Mouse (Mus musculus) liver, embryonic 15.5 days (tissue): ENCODE measurements around the gene Parp3. TPM values are rescaled to one million over a fixed set of nuclear protein-coding genes. Genes with fewer than 3 reads are reported as not detected.
A peak's percentile ranks its signal among the peaks of the same experiment; 100 is the strongest.

Experiments used
- ATAC-seq: fragments of 200-750 bp; cut with Nextera tagmentation; 2 replicates; pipeline ENCODE4 v1.8.0; 2017; ENCODE audit warnings: moderate number of reproducible peaks, mild to moderate bottlenecking, moderate library complexity; ENCODE audit not compliant: insufficient read depth
- H3K27ac ChIP-seq: fragments of 300-500 bp; sonication (generic); replicated peaks from 2 replicates; pipeline ENCODE4 v1.5.1; 2015; ENCODE audit warnings: mild to moderate bottlenecking, inconsistent platforms
- H3K27me3 ChIP-seq: fragments of 300-500 bp; sonication (generic); 2 replicates; pipeline ENCODE4 v1.6.1; 2015; ENCODE audit warnings: mild to moderate bottlenecking, inconsistent platforms
- H3K36me3 ChIP-seq: fragments of 300-500 bp; sonication (generic); replicated peaks from 2 replicates; pipeline ENCODE4 v1.6.1; 2015; ENCODE audit warnings: moderate library complexity, mild to moderate bottlenecking, inconsistent platforms
- H3K4me1 ChIP-seq: fragments of 300-500 bp; sonication (generic); replicated peaks from 2 replicates; pipeline ENCODE4 v1.6.1; 2015; ENCODE audit warnings: inconsistent platforms
- H3K4me2 ChIP-seq: fragments of 300-500 bp; sonication (generic); 2 replicates; pipeline ENCODE4 v1.6.1; 2015; ENCODE audit warnings: moderate library complexity, mild to moderate bottlenecking, inconsistent platforms
- H3K4me3 ChIP-seq: fragments of 300-500 bp; sonication (generic); replicated peaks from 2 replicates; pipeline ENCODE4 v1.5.1; 2015; ENCODE audit warnings: mild to moderate bottlenecking, inconsistent platforms
- H3K9ac ChIP-seq: fragments of 300-500 bp; sonication (generic); 2 replicates; pipeline ENCODE4 v1.6.1; 2015; ENCODE audit warnings: moderate library complexity, mild to moderate bottlenecking, inconsistent platforms
- H3K9me3 ChIP-seq: fragments of 300-500 bp; sonication (generic); replicated peaks from 2 replicates; pipeline ENCODE4 v1.6.1; 2016; ENCODE audit warnings: inconsistent platforms
- WGBS: fragments of 180-500 bp; shearing (Covaris S2); methylation state at CpG from one replicate; pipeline ENCODE4 v1.1.7; 2015; ENCODE audit warnings: mixed read lengths; ENCODE audit not compliant: insufficient replicate concordance; 5-methylcytosine and 5-hydroxymethylcytosine counted together
- polyA plus RNA-seq: library from polyadenylated mRNA; unstranded; fragments of >200 nt; fragmentation: Nextera tagmentation; extraction: Ambion mirVana; gene quantifications from 2 replicates; pipeline ENCODE4 v1.2.1, GENCODE M21; 2015

Parp3 gene
- polyA plus RNA-seq, 1 experiment from 2014 or later = 1.4 TPM

- Histone ChIP-seq H3K27ac (no peak within 1 kb of the TSS), H3K4me3 (peak within 1 kb of the TSS; percentile 50), H3K9ac (no peak within 1 kb of the TSS), H3K4me1 (peaks cover 12% of the 10 kb centered on the region), H3K36me3 (no peaks in the 10 kb centered on the region), H3K9me3 (no peaks in the 10 kb centered on the region), H3K4me2 (peak within 1 kb of the TSS; percentile 72), H3K27me3 (peaks cover 43% of the 10 kb centered on the region)
- no peak for ATAC-seq
- 26% methylated on average over 26 of the region's 26 CpGs for WGBS
These were observed 11.1 kb downstream of the Parp3 start, which contains the start of gene Gpr62 for GRCm38 (mm10) chr9:106465571-106466200. Gene Gpr62, minus strand, starts transcription at chr9:106465938.

- H3K27me3 ChIP-seq = peaks cover 43% of the 10 kb centered on the region
- H3K4me1 ChIP-seq = peaks cover 12% of the 10 kb centered on the region
- no peak overlapping the region for H3K27ac ChIP-seq
- WGBS = 3% methylated on average over 98 of the region's 99 CpGs
- no peak overlapping the region for H3K9ac ChIP-seq
- H3K36me3 ChIP-seq = no peaks in the 10 kb centered on the region
- H3K9me3 ChIP-seq = no peaks in the 10 kb centered on the region
- peak overlapping the region; percentile 50 for H3K4me3 ChIP-seq
- H3K4me2 ChIP-seq = peak overlapping the region; percentile 72
- ATAC-seq = peak; percentile 32
These were observed 11.8 kb downstream of the Parp3 start for GRCm38 (mm10) chr9:106464751-106465541.

- no peak overlapping the region for H3K9ac ChIP-seq
- H3K4me1 ChIP-seq = peaks cover 5% of the 10 kb centered on the region
- H3K9me3 ChIP-seq = no peaks in the 10 kb centered on the region
- WGBS = 77% methylated on average over 21 of the region's 21 CpGs
- H3K4me2 ChIP-seq = no peak overlapping the region
- peaks cover 43% of the 10 kb centered on the region for H3K27me3 ChIP-seq
- no peaks in the 10 kb centered on the region for H3K36me3 ChIP-seq
- no peak overlapping the region for H3K4me3 ChIP-seq
- H3K27ac ChIP-seq = no peak overlapping the region
- no peak for ATAC-seq
These were observed 13.4 kb downstream of the Parp3 start for GRCm38 (mm10) chr9:106463122-106464063.

- Histone ChIP-seq H3K4me1 (peaks cover 5% of the 10 kb centered on the region), H3K27me3 (peaks cover 43% of the 10 kb centered on the region), H3K9me3 (no peaks in the 10 kb centered on the region), H3K4me2 (no peak overlapping the region), H3K27ac (no peak overlapping the region), H3K36me3 (no peaks in the 10 kb centered on the region), H3K4me3 (no peak overlapping the region), H3K9ac (no peak overlapping the region)
- WGBS = 80% methylated on average over 12 of the region's 12 CpGs
- ATAC-seq = no peak
These were observed 14.3 kb downstream of the Parp3 start for GRCm38 (mm10) chr9:106462430-106462800.

- WGBS = 66% methylated on average over 16 of the region's 16 CpGs
These were observed 14.9 kb downstream of the Parp3 start for GRCm38 (mm10) chr9:106461641-106462429.

GRCm38 (mm10) chr9:106461026-106461415, 15.7 kb downstream of the Parp3 start:
- ATAC-seq = no peak
- whole genome bisulfite sequencing = 73% methylated on average over 9 of the region's 9 CpGs
- no peak overlapping the region for H3K4me2 ChIP-seq
- no peaks in the 10 kb centered on the region for H3K9me3 ChIP-seq
- H3K4me1 ChIP-seq = peaks cover 5% of the 10 kb centered on the region
- no peak overlapping the region for H3K27ac ChIP-seq
- peaks cover 32% of the 10 kb centered on the region for H3K27me3 ChIP-seq
- no peak overlapping the region for H3K9ac ChIP-seq
- no peak overlapping the region for H3K4me3 ChIP-seq
- no peaks in the 10 kb centered on the region for H3K36me3 ChIP-seq

More at GRCm38 (mm10) chr9:106461641-106462429, 14.9 kb downstream of the Parp3 start:
- Histone ChIP-seq H3K4me3 (no peak overlapping the region), H3K36me3 (no peaks in the 10 kb centered on the region), H3K27ac (no peak overlapping the region), H3K9me3 (no peaks in the 10 kb centered on the region), H3K4me1 (peaks cover 5% of the 10 kb centered on the region), H3K4me2 (no peak overlapping the region), H3K9ac (no peak overlapping the region), H3K27me3 (peaks cover 39% of the 10 kb centered on the region)
- no peak for ATAC-seq

- H3K9me3 ChIP-seq = no peaks in the 10 kb centered on the region
- H3K4me2 ChIP-seq = no peak overlapping the region
- H3K36me3 ChIP-seq = no peaks in the 10 kb centered on the region
- WGBS = 71% methylated on average over 18 of the region's 18 CpGs
- H3K9ac ChIP-seq = no peak overlapping the region
- no peak for ATAC-seq
- no peak overlapping the region for H3K27ac ChIP-seq
- peaks cover 6% of the 10 kb centered on the region for H3K4me1 ChIP-seq
- peaks cover 29% of the 10 kb centered on the region for H3K27me3 ChIP-seq
- H3K4me3 ChIP-seq = no peak overlapping the region
These were observed 16.2 kb downstream of the Parp3 start for GRCm38 (mm10) chr9:106460401-106461025.

- H3K9ac ChIP-seq = no peak overlapping the region
- no peaks in the 10 kb centered on the region for H3K36me3 ChIP-seq
- H3K4me2 ChIP-seq = no peak overlapping the region
- no peak for ATAC-seq
- H3K4me1 ChIP-seq = peaks cover 12% of the 10 kb centered on the region
- no peak overlapping the region for H3K27ac ChIP-seq
- WGBS = 67% methylated on average over 15 of the region's 15 CpGs
- H3K9me3 ChIP-seq = no peaks in the 10 kb centered on the region
- peaks cover 29% of the 10 kb centered on the region for H3K27me3 ChIP-seq
- H3K4me3 ChIP-seq = no peak overlapping the region
These were observed 16.8 kb downstream of the Parp3 start for GRCm38 (mm10) chr9:106459946-106460345.

GRCm38 (mm10) chr9:106457920-106458319, 18.8 kb downstream of the Parp3 start:
- Histone ChIP-seq H3K9ac (no peak overlapping the region), H3K4me3 (no peak overlapping the region), H3K4me1 (peaks cover 27% of the 10 kb centered on the region), H3K36me3 (no peaks in the 10 kb centered on the region), H3K27ac (no peak overlapping the region), H3K4me2 (no peak overlapping the region), H3K9me3 (no peaks in the 10 kb centered on the region), H3K27me3 (peaks cover 29% of the 10 kb centered on the region)
- no peak for ATAC-seq
- 76% methylated on average over 5 of the region's 5 CpGs for WGBS

GRCm38 (mm10) chr9:106457163-106457559, 19.6 kb downstream of the Parp3 start:
- ATAC-seq = no peak
- no peaks in the 10 kb centered on the region for H3K9me3 ChIP-seq
- H3K27ac ChIP-seq = no peak overlapping the region
- peaks cover 35% of the 10 kb centered on the region for H3K4me1 ChIP-seq
- peaks cover 36% of the 10 kb centered on the region for H3K27me3 ChIP-seq
- 75% methylated on average over 9 of the region's 9 CpGs for WGBS
- H3K9ac ChIP-seq = no peak overlapping the region
- H3K4me2 ChIP-seq = no peak overlapping the region
- no peaks in the 10 kb centered on the region for H3K36me3 ChIP-seq
- no peak overlapping the region for H3K4me3 ChIP-seq
